Mouse (Mus musculus) layer of hippocampus, adult 9-11 months (tissue): ENCODE data around the gene Cotl1.

Experiments
- DNase-seq: peaks from one replicate; pipeline ENCODE4 v3.0.0; 2022

Cotl1 gene

DNA sequence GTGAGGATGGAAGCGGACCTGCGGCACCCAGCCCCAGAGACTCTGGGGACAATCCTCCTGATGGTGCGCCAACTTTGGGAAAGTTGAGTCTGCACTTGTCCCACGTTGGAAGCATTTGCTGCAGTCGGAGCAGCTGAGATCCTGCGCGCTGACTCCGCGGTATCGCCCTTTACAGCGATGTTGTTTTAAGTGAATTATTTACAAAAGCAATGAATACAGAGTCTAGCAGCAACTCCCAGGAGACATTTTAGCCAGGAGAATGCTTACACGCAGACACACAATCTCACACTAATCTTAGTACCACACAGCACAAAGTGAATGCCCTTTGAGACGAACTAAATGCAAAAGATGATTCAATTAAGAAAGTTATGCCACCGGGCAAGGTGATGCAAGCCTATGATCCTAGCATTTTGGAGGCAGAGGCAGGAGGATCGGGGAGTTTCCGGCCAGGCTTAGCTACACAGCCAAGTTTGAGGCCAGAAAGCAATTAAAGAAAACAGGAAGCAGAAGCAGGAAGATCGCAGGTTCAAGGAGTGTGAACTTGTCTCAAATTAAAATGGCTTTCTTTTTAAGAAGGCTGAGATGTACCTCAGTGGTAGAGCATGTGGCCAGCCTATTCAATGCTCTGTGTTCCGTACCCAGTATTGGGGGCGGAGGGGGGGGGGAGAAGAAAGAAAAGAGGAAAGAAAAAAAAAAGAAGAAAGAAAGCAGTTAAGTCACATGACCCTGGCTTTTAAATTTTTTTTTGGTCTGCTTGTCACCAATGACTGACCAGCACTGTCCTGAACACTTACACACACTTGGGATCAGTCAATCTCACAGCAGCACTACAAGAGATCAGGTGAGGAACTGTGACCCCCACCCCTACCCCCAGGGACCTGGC lies 2.0 kb downstream of the Cotl1 start:
- peak; percentile 7 for DNase-seq

DNA sequence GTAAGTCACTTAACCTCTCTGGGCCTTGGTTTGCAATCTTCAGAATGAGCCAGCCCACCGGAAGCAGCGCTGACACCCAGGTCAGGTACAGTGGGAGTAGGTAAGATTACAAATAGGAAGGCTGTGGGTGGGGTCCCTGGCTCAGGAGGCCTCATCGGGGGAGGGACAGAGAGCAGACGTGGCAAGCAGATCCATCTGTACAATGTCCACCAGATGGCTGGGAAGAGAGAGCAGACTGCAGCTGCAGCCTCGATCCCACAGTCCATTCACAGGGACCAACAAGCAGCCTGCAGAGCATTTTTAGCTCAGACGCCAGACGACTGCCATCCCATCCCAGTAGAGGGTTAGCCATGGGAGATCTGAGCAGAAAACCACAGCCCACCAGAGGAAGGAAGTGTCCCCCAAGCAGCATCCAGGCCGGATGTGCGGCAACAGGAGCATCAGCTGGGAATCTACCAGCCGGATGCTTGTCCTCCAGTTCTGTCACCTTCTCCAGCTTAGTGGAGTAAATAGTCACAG lies 2.7 kb downstream of the Cotl1 start:
- DNase-seq: peak; percentile 62

GRCm38 (mm10) chr8:119836831-119837230 lies 3.5 kb downstream of the Cotl1 start:
- peak; percentile 67 for DNase-seq

DNA sequence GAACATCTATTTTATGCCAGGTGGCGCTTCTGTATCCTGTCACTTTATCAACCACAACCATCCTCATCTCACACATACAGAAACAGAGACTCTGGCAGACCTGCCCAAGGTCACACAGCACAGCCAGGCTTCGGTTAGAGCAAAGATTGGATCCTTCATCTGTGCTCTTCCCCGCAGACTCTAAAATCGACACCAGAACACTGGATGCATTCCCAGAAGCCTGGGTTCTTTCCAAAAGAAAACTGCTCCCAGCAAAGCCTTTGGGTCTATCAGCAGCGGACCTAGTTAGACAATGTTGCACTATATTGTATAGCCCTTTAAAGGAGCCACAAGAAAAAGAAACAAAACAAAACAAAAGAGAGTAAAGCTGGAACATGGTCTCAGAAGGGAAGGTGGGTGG lies 5.1 kb downstream of the Cotl1 start:
- DNase-seq: peak; percentile 51

DNA sequence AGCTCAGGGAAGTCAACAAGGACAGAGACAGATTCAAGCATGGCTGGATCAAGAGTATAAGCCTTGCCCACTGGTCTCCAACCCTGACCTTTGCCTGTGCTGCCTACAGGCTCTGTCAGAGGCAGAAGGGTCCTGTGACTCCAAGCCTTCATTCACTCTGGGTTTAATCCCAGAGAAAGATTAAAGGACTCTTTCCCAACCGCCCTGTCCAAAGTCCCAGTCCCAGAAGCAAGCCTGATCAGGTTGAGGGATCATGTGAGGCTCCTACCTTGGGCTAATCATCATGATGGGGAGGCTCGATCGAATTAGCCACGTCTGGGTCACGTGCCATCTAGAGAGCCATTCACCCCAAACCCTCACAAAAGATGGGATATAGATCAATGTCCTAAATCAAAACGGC lies 5.7 kb downstream of the Cotl1 start:
- DNase-seq: no peak

- DNase-seq: peak; percentile 4
These were observed 7.4 kb downstream of the Cotl1 start for GRCm38 (mm10) chr8:119832931-119833330.

- DNase-seq: no peak
These were observed 8.2 kb downstream of the Cotl1 start for GRCm38 (mm10) chr8:119832101-119832617.

GRCm38 (mm10) chr8:119831336-119831995 lies 8.9 kb downstream of the Cotl1 start:
- peak; percentile 58 for DNase-seq

DNA sequence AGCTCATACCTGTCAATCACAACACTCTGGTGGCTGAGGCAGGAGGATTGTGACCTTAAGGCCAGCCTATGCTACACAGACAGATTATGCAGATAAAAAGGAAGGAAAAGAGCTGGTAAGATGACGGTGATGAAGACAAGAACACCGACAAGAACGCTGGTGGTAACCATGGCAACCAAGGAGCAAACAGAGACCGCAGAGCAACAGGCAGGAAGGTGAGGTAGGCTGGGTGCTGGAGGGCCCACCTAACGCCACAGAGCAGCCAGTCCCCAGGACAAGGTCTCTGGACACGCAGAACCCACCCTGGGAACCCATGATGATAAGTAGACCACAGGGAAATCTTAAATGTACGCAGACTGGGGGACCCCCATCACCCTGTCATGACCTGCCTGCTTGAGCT lies 9.8 kb downstream of the Cotl1 start:
- DNase-seq: no peak

GRCm38 (mm10) chr8:119829870-119830580 lies 10.3 kb downstream of the Cotl1 start:
- DNase-seq: peak; percentile 63

- DNase-seq: no peak
These were observed 10.9 kb downstream of the Cotl1 start for GRCm38 (mm10) chr8:119829420-119829819.

DNA sequence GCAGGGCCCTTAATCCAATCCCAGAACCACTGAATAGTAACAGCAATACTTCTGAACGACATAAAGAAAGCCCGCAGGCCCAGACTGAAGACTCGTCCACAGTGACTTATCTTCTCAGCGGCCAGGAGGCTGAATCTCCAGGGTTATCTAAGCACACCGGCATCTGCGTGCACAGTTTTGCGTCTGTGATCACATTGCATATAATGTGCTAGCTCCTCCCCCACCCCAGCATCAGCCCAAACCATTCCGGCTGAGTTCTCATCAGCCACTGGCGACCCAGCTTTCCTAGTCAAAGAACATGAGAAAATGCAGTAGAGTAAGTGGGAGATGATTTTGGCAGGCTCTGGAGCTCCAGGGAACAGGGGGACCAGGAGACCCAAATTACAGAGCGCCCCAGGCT lies 11.3 kb downstream of the Cotl1 start:
- DNase-seq: peak; percentile 4

GRCm38 (mm10) chr8:119827721-119828153 lies 12.6 kb downstream of the Cotl1 start:
- peak; percentile 34 for DNase-seq

- DNase-seq: peak; percentile 20
These were observed 13.4 kb downstream of the Cotl1 start for GRCm38 (mm10) chr8:119826982-119827381.

- DNase-seq: no peak
These were observed 14.2 kb downstream of the Cotl1 start for GRCm38 (mm10) chr8:119825950-119826730.

DNA sequence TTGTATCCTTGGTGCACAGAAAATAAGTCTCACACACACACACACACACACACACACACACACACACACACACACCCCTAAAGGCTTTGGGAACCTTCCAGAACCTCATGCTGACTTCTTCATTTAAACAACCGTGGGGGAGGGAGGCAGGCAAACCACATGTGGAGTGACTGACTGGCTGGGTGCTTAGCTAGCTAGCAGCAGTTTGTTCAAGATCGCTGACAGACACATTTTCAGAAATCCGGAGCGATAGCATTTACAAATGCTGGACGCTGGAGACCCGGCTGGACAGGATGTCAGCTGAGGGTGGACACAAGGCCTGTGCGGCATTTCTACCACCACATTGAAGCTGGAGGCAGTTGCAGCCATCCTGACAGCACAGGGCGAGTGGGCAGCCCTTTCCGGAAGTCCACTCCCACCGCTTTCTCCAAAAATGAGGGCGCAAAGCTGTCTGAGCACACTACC lies 15.5 kb downstream of the Cotl1 start:
- peak; percentile 88 for DNase-seq

- DNase-seq: peak; percentile 85
These were observed 16.2 kb downstream of the Cotl1 start for GRCm38 (mm10) chr8:119824100-119824499.

DNA sequence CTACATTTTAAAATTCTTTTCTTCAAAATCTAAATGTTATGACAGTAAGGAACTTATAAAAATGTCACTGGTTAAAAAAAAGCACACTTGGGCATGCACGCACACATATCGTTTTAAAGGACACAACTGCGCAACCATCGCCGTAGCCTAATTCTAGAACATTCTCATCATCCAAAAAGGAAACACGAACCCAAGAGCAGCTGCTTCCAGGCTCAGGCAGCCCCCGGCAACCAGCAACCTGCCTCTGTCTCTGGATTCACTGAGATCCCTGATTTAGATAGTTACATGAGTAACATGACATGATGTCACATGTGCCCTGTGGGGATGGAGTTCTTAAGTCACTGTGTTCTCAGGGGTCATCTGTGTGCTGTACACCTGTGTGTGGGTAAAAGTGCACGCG lies 17.1 kb downstream of the Cotl1 start:
- DNase-seq: no peak

DNA sequence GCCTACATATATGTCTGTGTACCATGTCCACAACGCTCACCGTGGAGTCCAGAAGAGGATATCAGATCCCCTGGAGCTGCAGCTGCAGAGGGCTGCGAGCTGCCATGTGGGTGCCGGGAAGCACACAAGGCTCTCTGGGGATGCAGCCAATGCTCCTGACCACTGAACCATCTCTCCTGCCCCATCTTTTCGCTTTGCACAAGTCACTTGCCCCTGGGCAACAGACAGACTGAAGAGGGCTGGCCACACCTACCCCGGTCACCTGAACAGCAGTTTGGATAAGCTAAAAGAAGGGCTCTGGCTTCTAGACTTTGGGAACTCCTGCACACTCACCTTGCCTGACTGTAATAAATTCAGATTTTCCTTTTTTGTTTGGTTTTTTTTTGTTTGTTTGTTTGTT lies 18.7 kb downstream of the Cotl1 start:
- no peak for DNase-seq

DNA sequence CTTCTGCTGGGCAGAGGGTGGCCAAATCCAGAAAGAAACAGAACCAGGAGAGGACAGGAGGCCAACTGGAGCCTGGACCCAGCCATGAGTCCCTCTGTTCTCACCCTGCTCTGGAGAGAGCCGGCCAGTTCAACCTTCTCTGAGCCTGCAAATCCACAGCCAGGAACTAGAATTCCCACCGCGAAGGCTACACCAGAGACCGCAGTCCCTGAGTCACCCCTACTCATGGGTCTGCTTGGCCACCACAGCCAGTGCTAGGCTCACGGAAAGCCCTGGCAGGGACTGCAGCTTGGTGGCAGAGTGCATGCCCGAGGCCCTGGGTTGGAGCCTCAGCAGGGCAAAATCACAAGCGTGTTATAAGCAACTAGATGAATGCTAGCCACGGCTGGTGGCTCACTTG lies 20.4 kb downstream of the Cotl1 start:
- DNase-seq: no peak

DNA sequence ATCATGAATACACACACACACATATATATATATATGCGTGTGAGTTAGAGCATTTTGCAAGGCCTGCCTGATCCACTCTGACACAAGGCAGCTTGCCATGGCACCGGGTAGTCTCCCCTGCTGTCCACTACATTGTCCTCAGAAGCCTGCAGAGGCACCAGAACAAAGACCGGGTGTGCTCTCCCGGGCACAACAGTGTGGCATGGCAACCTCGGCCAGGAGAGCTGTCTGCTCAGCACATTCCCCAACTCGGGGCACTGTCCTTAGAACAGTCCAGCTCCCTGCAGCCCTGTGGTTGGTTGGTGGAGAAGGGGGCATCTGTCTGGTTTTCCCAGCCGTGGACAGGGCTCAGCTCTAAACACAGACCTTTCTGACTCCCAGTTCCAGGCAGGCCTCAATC lies 21.0 kb downstream of the Cotl1 start:
- no peak for DNase-seq

DNA sequence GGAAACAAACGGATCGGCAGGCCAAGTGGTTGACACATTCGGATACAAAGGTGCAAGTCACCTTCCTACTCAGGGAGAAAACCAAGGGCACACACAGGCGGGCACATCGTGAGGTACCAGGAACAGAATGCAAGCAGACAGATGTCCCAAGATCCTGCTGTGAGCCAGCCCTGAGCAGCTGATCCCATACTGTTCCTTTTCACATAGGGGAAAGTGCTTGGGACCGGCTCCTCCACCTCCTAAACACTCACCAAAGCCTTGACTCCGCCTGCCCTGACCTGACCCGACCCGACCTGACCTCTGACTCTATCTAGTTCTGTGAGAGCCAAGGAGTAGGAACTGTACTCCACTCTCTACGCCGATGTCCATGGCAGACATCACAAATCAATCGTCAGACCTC lies 22.9 kb downstream of the Cotl1 start:
- no peak for DNase-seq
